Mouse (Mus musculus) MEL (cell line): ENCODE data around the gene Sh3rf3. TPM values are rescaled to one million over a fixed set of nuclear protein-coding genes. Genes with fewer than 3 reads are reported as not detected.

ENCODE experiments used
- DNase-seq: peaks from one replicate; pipeline ENCODE4 v3.0.0; 2011; ENCODE audit warnings: low read depth, low spot score
- H3K27ac ChIP-seq: 2 replicates; pipeline ENCODE4 v1.5.1; 2012; ENCODE audit warnings: low read depth, mild to moderate bottlenecking, control low read depth, low read length, moderate library complexity; ENCODE audit not compliant: control insufficient read depth
- H3K27me3 ChIP-seq, 2 experiments: fragments of 150-350 bp in 1 of 2; sonication (generic) in 1 of 2; 2 replicates each; pipeline ENCODE4 v1.6.1; 2012; ENCODE audit warnings: low read length in 2 of 2, mild to moderate bottlenecking in 2 of 2, improper control_type of control experiment in 1 of 2, moderate library complexity in 1 of 2; ENCODE audit not compliant: insufficient read depth in 2 of 2, control insufficient read depth in 1 of 2
- H3K36me3 ChIP-seq, 2 experiments: 2 replicates each; pipeline ENCODE4 v1.6.1; 2012 to 2014; ENCODE audit warnings: low read length in 2 of 2, improper control_type of control experiment in 1 of 2, inconsistent platforms in 1 of 2, mild to moderate bottlenecking in 1 of 2; ENCODE audit not compliant: insufficient read depth in 2 of 2, control insufficient read depth in 1 of 2
- H3K4me1 ChIP-seq, 2 experiments: fragments of 150-350 bp in 1 of 2; sonication (generic) in 1 of 2; 2 replicates each; pipeline ENCODE4 v1.6.1; 2012; ENCODE audit warnings: low read length in 2 of 2, improper control_type of control experiment in 1 of 2, mild to moderate bottlenecking in 1 of 2; ENCODE audit not compliant: insufficient read depth in 2 of 2, control insufficient read depth in 1 of 2
- H3K4me3 ChIP-seq, 2 experiments: fragments of 150-350 bp in 1 of 2; sonication (generic) in 1 of 2; 2 replicates each; pipeline ENCODE4 v1.5.1; 2012; ENCODE audit warnings: low read depth in 2 of 2, low read length in 2 of 2, mild to moderate bottlenecking in 2 of 2, moderate library complexity in 2 of 2, control low read depth in 1 of 2, improper control_type of control experiment in 1 of 2; ENCODE audit not compliant: control insufficient read depth in 1 of 2, insufficient read depth in 1 of 2
- H3K79me2 ChIP-seq: 2 replicates; pipeline ENCODE4 v1.6.1; 2012; ENCODE audit warnings: mild to moderate bottlenecking, low read length, moderate library complexity; ENCODE audit not compliant: control insufficient read depth, poor library complexity, insufficient read depth
- H3K9ac ChIP-seq: 2 replicates; pipeline ENCODE4 v1.6.1; 2012; ENCODE audit warnings: low read depth, mild to moderate bottlenecking, control low read depth, low read length, moderate library complexity; ENCODE audit not compliant: control insufficient read depth, poor library complexity, severe bottlenecking
- H3K9me3 ChIP-seq: fragments of 150-350 bp; sonication (generic); replicated peaks from 2 replicates; pipeline ENCODE4 v1.6.1; 2012; ENCODE audit warnings: mild to moderate bottlenecking, low read length, improper control_type of control experiment, moderate library complexity; ENCODE audit not compliant: insufficient read depth
- BHLHE40 ChIP-seq: IDR thresholded peaks from 2 replicates; pipeline ENCODE4 v1.6.1; 2012; ENCODE audit warnings: low read depth, mild to moderate bottlenecking, inconsistent platforms, low read length, improper control_type of control experiment, borderline replicate concordance
- CHD2 ChIP-seq: IDR thresholded peaks from 2 replicates; pipeline ENCODE4 v1.6.1; 2011; ENCODE audit warnings: low read length, improper control_type of control experiment
- CTCF ChIP-seq, 3 experiments: IDR thresholded peaks in 2 of 3; conservative IDR thresholded peaks in 1 of 3; 2 replicates each; pipeline ENCODE4 v1.5.1; 2011 to 2012; ENCODE audit warnings: low read length in 3 of 3, low read depth in 2 of 3, mild to moderate bottlenecking in 2 of 3, improper control_type of control experiment in 1 of 3, inconsistent platforms in 1 of 3, mixed read lengths in 1 of 3, moderate library complexity in 1 of 3; ENCODE audit not compliant: control insufficient read depth in 1 of 3, insufficient read depth in 1 of 3, poor library complexity in 1 of 3, severe bottlenecking in 1 of 3
- ELF1 ChIP-seq: IDR thresholded peaks from 2 replicates; pipeline ENCODE4 v1.6.1; 2014; ENCODE audit warnings: low read depth, mild to moderate bottlenecking, inconsistent platforms, low read length, improper control_type of control experiment, moderate library complexity
- EP300 ChIP-seq, 2 experiments: IDR thresholded peaks; 2 replicates each; pipeline ENCODE4 v1.6.1; 2011; ENCODE audit warnings: improper control_type of control experiment in 2 of 2, low read length in 2 of 2, low read depth in 1 of 2, mild to moderate bottlenecking in 1 of 2
- GABPA ChIP-seq: IDR thresholded peaks from 2 replicates; pipeline ENCODE4 v1.6.1; 2012; ENCODE audit warnings: low read depth, mild to moderate bottlenecking, inconsistent platforms, low read length, improper control_type of control experiment, moderate library complexity
- HCFC1 ChIP-seq: IDR thresholded peaks from 2 replicates; pipeline ENCODE4 v1.6.1; 2012; ENCODE audit warnings: low read depth, mild to moderate bottlenecking, inconsistent platforms, low read length, improper control_type of control experiment, moderate library complexity
- MEF2A ChIP-seq: IDR thresholded peaks from 2 replicates; pipeline ENCODE4 v1.6.1; 2014; ENCODE audit warnings: low read depth, mild to moderate bottlenecking, inconsistent platforms, low read length, improper control_type of control experiment; ENCODE audit not compliant: poor library complexity, insufficient replicate concordance, severe bottlenecking; ENCODE audit errors: extremely low read depth
- NRF1 ChIP-seq: IDR thresholded peaks from 2 replicates; pipeline ENCODE4 v1.6.1; 2014; ENCODE audit warnings: low read depth, mild to moderate bottlenecking, inconsistent platforms, low read length, improper control_type of control experiment, moderate library complexity; ENCODE audit not compliant: poor library complexity, insufficient read depth, severe bottlenecking
- POLR2A ChIP-seq, 2 experiments: IDR thresholded peaks; 2 replicates each; pipeline ENCODE4 v1.6.1; 2011 to 2012; ENCODE audit warnings: low read length in 2 of 2, mild to moderate bottlenecking in 2 of 2, control low read depth in 1 of 2, improper control_type of control experiment in 1 of 2, low read depth in 1 of 2, moderate library complexity in 1 of 2; ENCODE audit not compliant: control insufficient read depth in 1 of 2, insufficient read depth in 1 of 2, poor library complexity in 1 of 2
- POLR2AphosphoS5 ChIP-seq: IDR thresholded peaks from 2 replicates; pipeline ENCODE4 v1.6.1; 2012; ENCODE audit warnings: low read depth, borderline replicate concordance, mild to moderate bottlenecking, inconsistent platforms, low read length, moderate library complexity, mixed read lengths
- RCOR1 ChIP-seq: IDR thresholded peaks from 2 replicates; pipeline ENCODE4 v1.6.1; 2012; ENCODE audit warnings: low read depth, mild to moderate bottlenecking, inconsistent platforms, low read length, improper control_type of control experiment
- USF1 ChIP-seq: IDR thresholded peaks from 2 replicates; pipeline ENCODE4 v1.6.1; 2014; ENCODE audit warnings: low read depth, mild to moderate bottlenecking, inconsistent platforms, low read length, improper control_type of control experiment, moderate library complexity
- USF2 ChIP-seq, 2 experiments: IDR thresholded peaks; 2 replicates each; pipeline ENCODE4 v1.6.1; 2011 to 2012; ENCODE audit warnings: improper control_type of control experiment in 2 of 2, low read length in 2 of 2, borderline replicate concordance in 1 of 2, inconsistent platforms in 1 of 2, low read depth in 1 of 2, mild to moderate bottlenecking in 1 of 2; ENCODE audit not compliant: insufficient read depth in 1 of 2
- ZNF384 ChIP-seq: IDR thresholded peaks from 2 replicates; pipeline ENCODE4 v1.6.1; 2012; ENCODE audit warnings: low read depth, mild to moderate bottlenecking, inconsistent platforms, low read length, improper control_type of control experiment
- polyA plus RNA-seq, 2 experiments: library from polyadenylated mRNA; stranded (reverse) in 1 of 2; unstranded in 1 of 2; fragments of >175 nt in 1 of 2; fragments of >200 nt in 1 of 2; gene quantifications; 2 replicates each; pipeline versions ENCODE4 v1.2.1 to v1.2.4; 2012; ENCODE audit warnings: low replicate concordance in 2 of 2, low read depth in 1 of 2; ENCODE audit not compliant: insufficient read length in 2 of 2, insufficient read depth in 1 of 2, missing spikeins in 1 of 2
- total RNA-seq: library from RNA; depleted of rRNA; stranded (reverse); fragments of 300-350 nt; gene quantifications from 2 replicates; pipeline ENCODE4 v1.2.3, GENCODE M21; 2012

The Sh3rf3 gene
- total and polyA plus RNA-seq, 3 experiments: not detected

GRCm38 (mm10) chr10:59089861-59090621 lies 276.9 kb downstream of the Sh3rf3 start:
- no peak for TF ChIP-seq USF2 (IDR thresholded peaks at IDR 0.05; ENCODE audit: borderline replicate concordance in 1 of 2, insufficient read depth in 1 of 2, low read depth in 1 of 2, low read length in 2 of 2)
- TF ChIP-seq GABPA: no peak
- TF ChIP-seq CHD2: no peak
- TF ChIP-seq POLR2A (IDR thresholded peaks at IDR 0.05; ENCODE audit: control insufficient read depth in 1 of 2, insufficient read depth in 1 of 2, low read depth in 1 of 2, low read length in 2 of 2, poor library complexity in 1 of 2): no peak
- TF ChIP-seq EP300 (IDR thresholded peaks at IDR 0.05; ENCODE audit: low read depth in 1 of 2, low read length in 2 of 2): no peak
- TF ChIP-seq ZNF384: no peak
- no peak for TF ChIP-seq NRF1
- no peak for TF ChIP-seq MEF2A
- no peak for TF ChIP-seq BHLHE40
- no peak for TF ChIP-seq RCOR1
- no peak for TF ChIP-seq CTCF (IDR thresholded peaks at IDR 0.05 in 2 of 3, conservative IDR thresholded peaks at IDR 0.05 in 1 of 3; ENCODE audit: control insufficient read depth in 1 of 3, insufficient read depth in 1 of 3, low read depth in 2 of 3, low read length in 3 of 3, poor library complexity in 1 of 3, severe bottlenecking in 1 of 3)
- no peak for TF ChIP-seq ELF1
- TF ChIP-seq USF1: no peak
- TF ChIP-seq POLR2AphosphoS5: no peak
- H3K27ac ChIP-seq: no peak overlapping the region

GRCm38 (mm10) chr10:59090622-59090971 lies 277.4 kb downstream of the Sh3rf3 start:
- no peak for TF ChIP-seq HCFC1
- TF ChIP-seq, all 39 proteins: peak for 0
- no peaks in the 10 kb centered on the region for H3K79me2 ChIP-seq
- H3K27me3 ChIP-seq: no peaks in the 10 kb centered on the region

More at GRCm38 (mm10) chr10:59089861-59090621, 276.9 kb downstream of the Sh3rf3 start:
- H3K9me3 ChIP-seq: no peaks in the 10 kb centered on the region
- H3K4me1 ChIP-seq: no peaks in the 10 kb centered on the region
- H3K27me3 ChIP-seq: no peaks in the 10 kb centered on the region
- DNase-seq: no peak
- no peaks in the 10 kb centered on the region for H3K36me3 ChIP-seq
- H3K9ac ChIP-seq: no peak overlapping the region
- no peak overlapping the region for H3K4me3 ChIP-seq
- H3K79me2 ChIP-seq: no peaks in the 10 kb centered on the region

More at GRCm38 (mm10) chr10:59090622-59090971, 277.4 kb downstream of the Sh3rf3 start:
- Histone ChIP-seq H3K9me3 (no peaks in the 10 kb centered on the region), H3K9ac (no peak overlapping the region), H3K36me3 (no peaks in the 10 kb centered on the region), H3K27ac (no peak overlapping the region), H3K4me3 (no peak overlapping the region), H3K4me1 (no peaks in the 10 kb centered on the region)
- no peak for DNase-seq
